Mouse (Mus musculus) gonadal fat pad, adult 2 months (tissue): Measurements from ENCODE around the gene Osbp2. TPM values are rescaled to one million over a fixed set of nuclear protein-coding genes. Genes with fewer than 3 reads are reported as not detected.
A peak's percentile ranks its signal among the peaks of the same experiment; 100 is the strongest.
"Not testable (repeated sequence)": the region's sequence is repeated elsewhere in the genome, so short reads cannot be mapped to it uniquely, and the experiment has no call there.

ENCODE experiments used
- DNase-seq: peaks from one replicate; pipeline ENCODE4 v3.0.0-alpha.2; 2012; ENCODE audit warnings: low read depth
- polyA plus RNA-seq: library from polyadenylated mRNA; depleted of rRNA; stranded (reverse); fragments of >200 nt; gene quantifications from 2 replicates; pipeline ENCODE4 v1.2.3, GENCODE M21; 2012; rRNA removed

Osbp2 gene
- 8.6 and 9.2 TPM in 2 replicates for polyA plus RNA-seq

DNA sequence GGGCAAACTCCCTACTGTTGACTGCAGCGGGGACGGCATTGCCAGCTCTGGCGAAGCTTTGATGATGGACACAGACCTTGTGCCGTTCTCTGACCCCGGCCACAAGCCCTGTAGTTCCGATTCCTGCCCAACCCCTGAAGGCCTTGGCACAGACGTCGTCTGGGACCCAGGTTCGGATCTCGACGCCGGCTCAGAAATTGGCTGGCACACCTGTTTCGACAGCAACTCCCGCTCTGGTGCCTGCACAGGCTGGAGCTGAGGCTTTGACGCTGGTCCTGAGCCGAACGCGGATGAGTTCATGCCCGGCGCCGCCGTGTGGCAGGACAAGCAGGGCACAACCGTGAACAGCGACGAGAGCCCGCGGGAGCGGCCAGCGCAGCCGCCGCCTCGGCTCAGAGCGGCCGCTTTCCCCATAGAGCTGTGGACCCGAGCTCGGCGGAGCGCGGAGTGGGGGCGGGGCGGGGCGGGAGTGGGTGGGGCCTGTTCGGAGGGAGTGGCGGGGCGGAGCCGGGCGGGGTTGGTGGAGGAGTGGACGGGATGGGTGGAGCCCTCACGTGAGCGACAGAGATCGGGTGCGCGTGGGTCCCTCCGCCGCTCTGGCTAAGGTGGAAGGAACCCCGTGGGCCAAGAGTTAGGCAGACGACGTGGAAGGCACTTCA, at the start of gene Osbp2:
Gene Osbp2 (minus strand): TSS at position 450 of the 659 bp plus-strand sequence.
- DNase-seq: no peak

DNA sequence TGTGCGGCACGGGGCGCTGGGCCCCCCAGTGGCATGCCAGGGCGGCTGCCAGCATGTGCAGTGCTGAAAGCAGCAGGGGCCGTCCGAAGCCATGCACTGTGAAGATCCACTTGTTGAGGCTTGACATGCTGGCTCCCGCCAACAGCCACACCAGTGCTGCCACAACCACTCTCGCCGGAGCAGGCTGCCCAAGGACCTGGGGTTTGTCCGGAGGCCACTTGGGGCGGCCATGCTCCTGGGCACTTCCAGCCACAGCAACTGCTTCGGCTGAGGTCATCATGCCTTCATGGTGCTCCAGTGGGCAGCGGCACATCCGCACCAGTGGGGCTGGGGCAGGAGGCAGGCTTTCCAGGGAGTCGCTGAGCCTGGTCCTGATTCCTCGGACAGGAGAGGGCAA, 49.2 kb upstream of the Osbp2 start:
- DNase-seq: no peak

DNA sequence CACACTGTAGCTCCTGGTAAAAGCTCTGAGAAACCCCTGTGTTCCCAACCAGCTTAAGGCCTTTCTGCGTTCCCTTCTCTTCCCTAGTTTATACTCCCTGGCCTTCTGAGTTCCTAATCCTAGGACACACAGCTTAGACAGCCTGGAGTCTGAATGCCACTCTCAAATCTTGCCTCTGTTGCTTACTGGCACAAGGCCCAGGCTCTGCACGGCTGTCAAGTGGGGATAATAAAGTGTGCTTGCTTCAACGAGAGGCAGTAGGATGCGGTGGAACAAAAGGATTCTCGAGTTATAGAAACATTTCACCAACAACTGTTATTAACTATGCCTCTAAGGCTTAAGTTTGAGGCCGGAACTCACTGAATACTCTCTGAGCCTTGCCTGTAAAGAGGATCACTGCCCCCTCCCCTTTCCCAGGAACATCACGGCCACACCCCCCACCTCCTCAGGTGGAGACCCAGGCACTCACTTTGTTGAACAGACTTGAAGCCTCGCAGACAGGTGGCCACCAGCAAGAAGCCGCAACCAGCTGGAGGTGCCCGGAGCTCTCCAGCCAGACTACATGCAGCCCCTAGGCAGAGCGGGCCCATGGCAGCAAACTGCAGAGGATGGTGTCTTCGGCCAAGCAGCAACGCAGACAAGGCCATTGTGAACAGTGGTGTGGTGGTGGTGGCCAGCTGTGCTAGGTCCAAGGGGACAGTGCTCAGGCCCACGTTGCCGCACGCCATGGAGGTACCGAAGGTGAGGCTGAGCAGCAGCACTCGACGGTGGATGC, 48.6 kb upstream of the Osbp2 start:
- DNase-seq: no peak

DNA sequence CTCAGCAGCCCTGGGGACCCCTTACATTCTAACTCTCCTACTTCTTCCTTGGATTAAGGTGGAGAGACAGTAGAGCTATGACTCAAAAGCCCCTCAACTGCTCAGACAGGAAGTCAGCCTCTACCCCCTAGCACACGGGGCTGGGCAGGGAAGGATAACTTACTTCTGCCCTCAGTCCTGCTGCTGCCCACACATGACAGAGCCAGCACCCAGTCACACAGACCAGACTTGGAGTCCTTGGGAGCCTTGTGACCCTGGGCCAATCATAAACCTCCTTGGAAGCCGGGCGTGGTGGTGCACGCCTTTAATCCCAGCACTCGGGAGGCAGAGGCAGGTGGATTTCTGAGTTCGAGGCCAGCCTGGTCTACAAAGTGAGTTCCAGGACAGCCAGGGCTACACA, 47.7 kb upstream of the Osbp2 start:
- not testable (repeated sequence) for DNase-seq

DNA sequence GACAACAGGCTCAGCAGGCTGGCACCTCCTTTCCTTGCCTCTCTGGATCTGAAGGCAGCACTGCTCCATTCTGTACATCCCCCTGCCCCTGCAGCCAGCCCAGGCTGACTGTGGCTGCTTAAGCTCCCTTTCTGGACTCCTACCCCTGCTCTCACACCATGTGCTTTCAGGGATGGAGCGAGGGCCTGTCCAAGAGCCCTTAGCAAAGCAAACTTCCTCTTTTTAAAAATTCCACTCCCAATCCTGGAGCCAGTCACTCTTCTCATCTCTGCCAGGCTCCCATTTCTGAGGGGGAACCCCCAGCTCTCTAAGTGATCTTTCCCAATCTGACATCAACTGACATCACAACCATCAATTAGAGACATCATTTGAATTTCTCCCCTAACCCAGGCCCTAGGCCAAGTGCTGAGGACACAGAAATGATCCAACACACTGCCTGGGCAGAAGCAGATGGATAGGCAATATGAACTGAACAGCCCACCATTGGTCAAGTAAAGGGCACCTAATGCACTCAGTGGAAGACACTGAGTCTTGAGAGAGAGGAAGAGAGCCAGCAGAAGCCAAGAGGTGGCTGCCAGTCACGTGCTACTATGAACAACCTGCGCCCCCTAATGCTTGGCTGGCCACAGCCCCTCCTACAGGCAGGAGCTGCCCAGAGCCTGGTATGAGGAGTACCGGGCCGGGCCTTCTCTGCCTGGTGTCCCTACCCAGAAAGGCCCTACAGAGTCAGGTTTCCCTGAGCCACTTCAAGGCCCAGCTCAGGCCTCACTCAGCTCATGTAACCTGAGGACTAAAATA, 47.0 kb upstream of the Osbp2 start:
- no peak for DNase-seq

DNA sequence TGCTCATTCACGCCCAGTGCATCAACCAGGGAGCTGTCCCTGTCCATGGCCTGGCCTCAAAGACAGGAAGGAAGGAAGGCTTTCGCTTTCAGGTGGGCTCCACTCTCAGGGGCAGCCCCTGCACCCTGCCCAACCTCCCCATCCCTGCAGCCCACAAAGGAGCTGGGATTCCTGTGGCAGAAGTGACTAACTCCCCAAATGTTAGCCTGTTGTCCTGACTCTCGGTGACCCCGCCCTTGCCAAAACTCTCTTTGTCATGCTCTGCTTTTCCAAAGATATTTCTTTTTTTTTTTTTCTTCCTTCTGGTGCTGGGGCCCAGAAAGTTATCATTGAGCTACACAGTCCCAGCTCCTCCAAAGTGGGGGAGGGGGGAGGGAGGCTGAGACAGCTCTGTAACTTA, 45.5 kb upstream of the Osbp2 start:
- DNase-seq: no peak

DNA sequence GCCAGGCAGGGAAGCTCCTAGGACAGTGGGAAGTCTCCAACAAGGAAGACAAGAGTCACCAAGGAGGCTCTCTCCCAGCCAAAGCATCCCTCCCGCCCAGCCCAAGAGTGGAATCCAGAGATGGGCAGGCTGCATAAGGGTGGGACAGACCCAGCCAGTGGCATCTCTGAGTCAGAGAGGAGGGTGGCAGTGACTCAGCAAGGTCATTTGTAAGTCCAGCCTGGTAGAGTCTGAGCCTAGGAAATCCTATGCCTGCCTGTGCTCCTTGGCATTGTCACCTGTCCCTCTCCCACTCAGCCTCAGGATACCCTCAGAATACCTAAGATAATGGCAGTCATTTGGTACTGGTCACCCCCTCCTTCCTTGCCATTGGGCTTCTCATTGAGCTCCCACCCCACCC, 41.7 kb upstream of the Osbp2 start:
- DNase-seq: no peak

DNA sequence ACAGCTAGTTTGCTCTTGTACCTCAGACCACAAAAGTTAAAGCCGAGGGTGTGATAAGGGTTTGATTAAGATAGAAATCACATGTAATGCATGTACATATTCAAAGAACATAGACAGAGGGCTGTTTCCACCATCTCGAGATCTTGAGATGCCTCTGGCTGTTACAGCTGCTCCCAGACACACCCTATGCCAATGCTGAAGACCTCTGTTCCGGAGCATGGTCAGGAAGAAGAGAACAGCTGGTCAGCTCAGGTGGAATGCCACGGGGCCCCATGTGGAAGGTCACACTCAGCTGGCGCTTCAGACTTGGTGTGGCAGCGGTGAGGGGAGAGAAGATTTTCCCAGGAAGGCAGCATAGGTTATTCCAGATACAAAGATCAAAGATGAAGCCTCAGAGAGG, 41.0 kb upstream of the Osbp2 start:
- DNase-seq: no peak

DNA sequence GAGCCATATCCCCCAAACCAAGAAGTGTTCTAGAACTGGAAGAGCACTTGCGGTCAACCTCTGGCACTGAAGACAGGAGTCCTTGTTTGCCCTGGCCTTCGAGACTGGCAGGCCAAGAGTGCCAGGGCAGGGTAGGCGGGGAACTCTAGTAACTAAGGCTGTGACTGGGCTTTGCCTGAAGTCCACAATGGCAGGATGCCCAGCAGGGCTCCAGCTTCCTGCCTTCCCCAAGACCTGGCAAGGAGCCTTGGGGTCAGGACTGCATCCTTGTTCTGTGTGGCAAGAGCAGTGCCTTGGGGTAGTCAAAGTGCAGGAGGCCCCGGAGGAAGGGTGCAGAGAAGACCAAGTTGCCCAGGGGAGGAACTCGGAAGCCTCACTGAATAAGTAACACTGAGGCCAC, 39.3 kb upstream of the Osbp2 start:
- DNase-seq: peak; percentile 90

DNA sequence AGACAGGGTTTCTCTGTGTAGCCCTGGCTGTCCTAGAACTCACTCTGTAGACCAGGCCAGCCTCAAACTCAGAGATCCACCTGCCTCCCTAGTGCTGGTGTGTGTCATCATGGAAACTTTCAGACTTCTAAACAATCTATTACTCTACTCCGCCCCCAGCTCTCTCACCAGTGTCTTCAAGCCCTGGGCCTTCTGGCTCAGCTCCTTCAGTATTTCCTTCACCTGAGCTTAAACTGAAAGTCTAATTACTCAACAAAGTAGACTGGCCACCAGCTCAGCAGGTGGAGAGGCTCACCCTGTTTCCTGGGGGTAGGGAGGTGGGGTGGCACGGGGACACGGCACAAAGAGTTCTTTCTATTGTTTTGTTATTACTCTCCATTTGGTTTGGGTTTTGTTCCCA, 38.8 kb upstream of the Osbp2 start:
- peak; percentile 92 for DNase-seq

DNA sequence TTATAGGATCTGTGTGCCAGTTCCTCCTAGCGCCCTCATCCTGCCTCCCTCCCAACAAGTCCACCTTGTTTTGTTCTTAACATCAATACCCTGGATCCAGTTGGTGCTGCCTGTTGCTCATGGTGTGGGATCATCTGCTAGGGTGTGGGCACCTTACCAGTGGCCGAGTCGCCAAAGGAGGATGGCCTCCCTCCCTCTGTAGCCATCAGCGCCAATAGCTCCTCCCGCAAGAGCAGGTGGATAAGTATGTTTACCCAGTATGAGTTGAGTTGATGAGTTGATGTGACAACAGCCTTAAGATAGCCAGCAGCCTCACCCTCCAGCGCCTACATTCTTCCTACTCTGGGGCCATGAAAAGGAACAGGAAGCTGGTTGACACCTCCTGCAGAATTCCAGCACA, 36.6 kb upstream of the Osbp2 start:
- no peak for DNase-seq

DNA sequence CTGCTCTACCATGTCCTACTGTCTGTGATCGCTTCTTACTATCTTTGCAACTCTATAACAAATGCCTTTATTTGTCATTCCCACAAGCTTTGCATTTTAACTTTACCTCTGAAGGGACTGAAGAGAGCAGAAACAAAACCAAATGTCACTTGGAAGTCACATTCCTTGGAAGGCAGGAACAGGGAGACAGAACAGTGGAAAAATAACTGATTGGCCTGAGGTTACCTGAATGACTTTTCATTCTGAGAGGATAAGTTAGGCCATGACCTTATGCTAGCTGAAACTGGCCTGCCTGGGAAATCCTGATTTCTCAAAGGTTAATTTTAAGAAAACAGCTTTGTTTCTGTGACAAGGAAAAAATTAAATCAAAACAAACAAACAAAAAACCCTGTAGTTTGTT, 32.2 kb upstream of the Osbp2 start:
- no peak for DNase-seq

DNA sequence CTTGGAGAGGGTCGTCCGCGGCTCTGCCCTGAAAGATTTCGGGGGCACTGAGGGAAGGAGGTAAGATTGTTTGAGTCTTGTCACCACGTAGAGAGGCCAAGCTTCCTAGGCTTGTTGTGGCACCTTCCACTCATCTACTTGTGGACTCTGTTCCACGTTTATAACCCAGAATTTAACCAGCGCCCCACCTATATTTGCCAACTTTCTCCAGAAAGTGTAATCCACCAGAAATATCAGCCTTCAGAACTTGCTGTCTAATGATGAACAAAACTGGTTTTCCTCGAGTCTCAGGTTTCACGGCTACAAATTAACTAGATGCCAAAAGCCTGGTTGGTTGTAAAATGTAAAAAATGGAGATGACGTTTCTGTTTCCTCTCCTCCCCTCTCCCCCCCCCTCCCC, 31.8 kb upstream of the Osbp2 start:
- DNase-seq: no peak

DNA sequence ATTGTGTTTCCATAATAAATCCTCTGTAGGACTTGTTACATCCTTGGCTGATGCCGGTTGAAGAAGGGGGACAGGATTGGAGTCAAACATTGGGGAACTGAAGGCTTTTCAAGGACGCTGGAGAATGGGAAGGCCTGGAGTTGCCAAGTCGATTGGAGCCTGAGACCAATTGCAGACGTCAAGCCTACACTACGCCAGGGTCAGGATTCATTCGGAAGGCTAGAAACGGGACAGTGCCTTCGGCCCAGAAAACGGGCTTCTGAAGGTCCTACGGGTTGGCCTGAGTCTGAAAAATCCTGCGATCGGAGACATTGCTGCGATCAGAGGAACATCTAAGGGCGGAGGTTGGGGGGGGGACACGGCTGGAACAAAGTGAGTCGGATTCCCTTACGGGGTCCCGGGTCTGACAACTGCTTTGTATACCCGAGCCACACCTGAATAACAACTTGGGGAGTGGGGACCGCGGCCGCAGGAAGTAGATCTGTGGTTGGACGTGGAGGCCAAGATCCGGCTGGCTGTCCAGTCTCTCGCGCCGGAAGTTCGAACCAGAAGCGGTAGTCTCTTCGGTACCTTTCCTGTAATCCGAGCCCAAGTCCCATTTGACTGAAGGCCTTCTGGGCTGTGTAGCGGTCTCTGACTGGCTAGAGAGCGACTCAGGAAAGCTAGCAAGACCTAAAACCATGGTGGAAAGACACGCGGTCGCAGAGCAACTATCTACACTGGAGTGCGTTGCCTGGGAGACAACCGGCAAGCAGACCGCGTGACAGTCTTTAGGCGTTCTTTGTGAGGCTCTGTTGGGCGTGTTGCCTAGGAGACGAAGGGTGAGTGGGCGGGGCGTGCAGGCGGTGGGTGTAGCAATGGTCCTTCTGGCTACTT, 30.9 kb upstream of the Osbp2 start, which contains the start of the genes 4921536K21Rik and Dusp18:
Gene 4921536K21Rik (minus strand): TSS at position 693 of the 876 bp plus-strand sequence.
Gene Dusp18 (plus strand): TSS at position 835 of the 876 bp plus-strand sequence.
- no peak for DNase-seq

DNA sequence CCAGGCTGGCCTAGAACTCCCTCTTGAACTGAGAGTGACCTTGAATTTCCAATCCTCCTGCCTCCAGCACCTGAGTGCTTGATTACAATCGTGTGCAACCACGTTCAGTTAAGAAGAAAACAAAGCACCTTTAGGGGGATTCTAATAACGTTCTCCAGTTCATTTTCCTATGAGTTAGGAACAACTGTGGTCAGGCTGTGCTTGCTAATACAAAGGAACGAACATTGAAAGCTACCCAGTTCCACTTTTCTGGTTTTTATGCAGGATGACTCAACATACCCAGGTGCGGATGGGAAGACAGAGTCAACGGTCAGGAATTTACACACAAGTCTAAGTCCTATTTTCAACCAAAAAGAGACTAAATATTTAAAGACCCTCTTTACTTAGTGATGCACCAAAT, 30.3 kb upstream of the Osbp2 start:
- DNase-seq: no peak

DNA sequence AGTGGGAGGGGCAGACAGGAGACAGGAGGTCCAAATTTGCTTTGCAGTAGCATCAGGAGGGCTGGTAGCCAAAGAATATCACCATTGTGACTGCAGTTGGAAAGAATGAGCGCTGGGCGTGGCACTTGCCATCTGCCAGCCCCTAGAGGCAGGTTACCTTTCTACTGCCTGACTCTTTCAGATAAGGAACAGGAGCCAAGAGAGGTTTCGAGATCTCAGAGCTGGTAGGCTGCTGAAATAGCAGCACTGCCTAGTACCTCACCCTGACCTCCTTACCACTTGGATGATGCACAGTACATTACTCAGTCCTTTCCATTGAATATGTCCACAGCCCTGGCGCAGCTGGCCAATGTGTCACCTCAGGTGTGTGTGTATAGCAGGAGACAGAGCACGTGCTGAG, 23.6 kb upstream of the Osbp2 start:
- DNase-seq: peak; percentile 90

DNA sequence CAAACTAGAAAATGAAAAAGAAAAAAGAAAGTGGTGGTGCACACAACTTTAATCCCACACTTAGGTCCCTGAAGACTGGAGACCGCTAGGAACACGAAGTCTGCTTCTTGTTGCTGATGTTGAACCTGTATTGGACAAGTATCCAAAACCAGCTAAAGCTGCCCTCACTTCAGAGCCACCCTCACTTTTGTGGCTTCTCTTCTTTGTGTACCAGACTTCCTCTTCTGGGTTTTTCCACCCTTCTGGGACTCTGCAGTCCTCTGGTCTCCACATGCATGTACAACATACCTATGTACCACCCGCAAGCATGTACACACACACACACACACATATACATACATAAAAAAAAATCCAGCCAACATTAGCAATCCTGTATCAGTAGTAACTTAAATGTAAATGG, 20.0 kb upstream of the Osbp2 start:
- no peak for DNase-seq

DNA sequence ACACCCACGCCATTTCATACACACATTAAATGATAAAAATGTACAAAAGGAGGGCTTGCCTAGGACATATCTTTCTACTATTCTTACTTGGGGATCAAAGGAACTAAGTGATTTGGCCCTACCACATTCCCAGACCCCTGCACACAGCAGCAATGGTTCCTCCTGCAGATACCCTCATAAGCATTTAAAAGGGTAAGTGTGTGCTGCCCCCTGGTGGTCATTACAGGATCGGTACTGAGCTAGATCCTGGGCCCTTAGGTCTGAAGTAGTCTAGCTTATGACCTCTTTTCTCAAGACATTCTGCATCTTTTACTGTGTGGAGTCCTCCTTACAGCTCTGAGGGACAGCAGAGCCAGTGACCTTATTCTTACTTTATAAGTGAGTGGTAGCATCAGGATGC, 16.1 kb upstream of the Osbp2 start:
- DNase-seq: no peak

DNA sequence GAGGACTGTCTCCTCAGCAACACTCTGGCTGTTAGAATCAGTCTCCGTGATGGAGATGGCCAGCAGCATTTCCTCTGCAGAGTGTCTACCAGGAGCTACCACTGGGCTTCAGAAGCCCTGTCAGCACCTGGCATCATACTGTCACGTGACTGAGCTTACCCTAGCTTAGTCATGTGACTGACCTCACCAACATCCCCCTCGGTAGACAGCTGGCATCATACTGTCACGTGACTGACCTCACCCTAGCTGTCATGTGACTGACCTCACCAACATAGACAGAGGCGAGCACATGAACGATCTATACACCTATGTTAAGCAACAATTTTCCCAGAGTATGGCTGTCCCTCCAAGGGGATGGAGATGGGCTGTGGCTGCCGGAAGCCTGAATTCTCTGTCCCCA, 15.0 kb upstream of the Osbp2 start:
- no peak for DNase-seq

DNA sequence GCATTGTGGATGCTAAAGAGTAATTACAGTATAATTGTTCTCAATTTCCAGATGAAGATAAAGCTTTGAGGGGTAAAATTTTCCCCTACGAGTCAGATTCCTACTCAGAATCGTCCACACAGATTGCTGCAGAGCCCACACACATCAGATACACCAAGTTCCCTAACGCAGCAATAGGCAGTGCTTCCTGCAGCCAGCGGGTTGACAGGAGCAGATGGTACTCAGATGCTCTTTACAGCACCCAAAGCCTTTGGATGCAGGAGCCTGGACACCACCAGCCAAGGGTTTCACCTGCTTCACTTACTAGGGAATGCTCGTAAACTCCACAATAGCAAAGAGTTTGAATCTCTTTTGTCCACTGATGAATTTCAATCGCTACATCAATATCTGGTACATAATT, 12.7 kb upstream of the Osbp2 start:
- DNase-seq: no peak

DNA sequence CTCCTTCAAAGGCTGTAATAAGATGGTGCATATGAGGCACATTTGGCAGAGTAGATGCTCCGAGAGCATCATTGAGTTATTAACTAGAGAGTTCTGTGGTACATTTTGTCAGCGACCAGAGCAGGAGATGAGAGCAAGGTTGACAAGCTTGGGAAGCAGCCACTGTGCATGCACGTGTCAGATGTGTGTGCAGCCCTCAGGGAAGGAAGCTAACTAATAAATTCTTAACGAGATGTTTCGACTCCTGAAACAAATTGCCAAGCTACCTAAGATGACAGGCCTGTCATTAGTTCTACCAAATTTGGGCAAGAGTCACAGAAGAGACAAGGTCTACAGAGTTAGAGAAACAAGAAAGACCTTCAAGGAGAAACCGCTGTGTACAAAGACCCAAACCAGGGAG, 640 bp upstream of the Osbp2 start:
- no peak for DNase-seq
